Mouse (Mus musculus): Measurements from ENCODE around the gene Tmem30c.
"Not testable (repeated sequence)": the region's sequence is repeated elsewhere in the genome, so short reads cannot be mapped to it uniquely, and the experiment has no call there.

The Tmem30c gene

DNA sequence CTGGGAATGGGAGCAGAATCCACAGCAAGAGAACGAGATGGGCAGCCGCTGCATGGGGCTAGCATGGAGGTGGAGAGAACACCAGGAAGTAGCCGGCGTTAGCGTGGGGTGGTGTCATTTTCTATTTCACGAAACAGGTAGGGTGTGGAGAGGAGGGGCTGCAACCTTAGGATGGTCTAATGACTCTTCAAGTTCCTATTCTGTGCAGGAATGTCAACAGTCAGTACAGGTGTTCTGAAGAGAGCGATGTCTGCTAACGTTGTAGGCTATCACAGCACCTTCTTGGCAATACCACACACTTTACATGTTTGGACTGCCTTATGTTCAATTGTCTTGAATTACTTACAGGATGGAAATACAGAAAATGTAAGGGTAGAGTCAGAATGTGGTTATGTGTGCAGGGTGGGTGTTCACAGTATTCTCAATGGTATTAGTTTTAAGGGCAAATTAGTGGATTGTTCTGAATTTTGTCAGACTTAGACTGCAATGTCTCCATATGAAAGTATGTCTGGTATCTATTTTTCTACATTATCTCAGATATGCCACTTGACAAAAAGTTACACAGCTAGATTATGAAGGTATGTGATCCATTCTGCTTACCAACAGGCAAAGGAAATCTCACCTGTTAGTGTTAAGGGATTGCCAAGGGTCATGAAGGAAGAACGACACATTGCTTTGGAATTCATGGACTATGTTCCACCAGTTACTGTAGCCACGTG lies 2.7 kb upstream of the Tmem30c start:
- no peak for DNase-seq

DNA sequence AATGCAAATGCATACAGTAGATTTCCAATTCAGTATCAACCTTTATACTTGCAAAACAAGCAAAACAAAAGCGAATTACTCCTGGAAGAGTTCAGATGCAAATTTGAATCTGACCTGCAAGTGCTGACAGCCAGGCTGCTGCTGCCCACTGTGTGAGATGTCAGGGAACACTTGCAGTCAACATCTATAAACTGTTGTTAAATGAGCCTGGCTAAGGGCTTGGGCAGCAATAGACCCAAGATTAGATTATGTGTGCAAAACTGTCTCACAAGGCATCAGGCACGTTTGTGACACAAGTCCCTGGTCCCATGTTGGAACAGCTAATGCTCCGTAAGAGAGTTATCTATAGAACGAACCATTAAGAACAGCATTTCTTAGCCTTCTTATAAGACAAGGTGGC lies 369 bp downstream of the Tmem30c start:
- DNase-seq = no peak

DNA sequence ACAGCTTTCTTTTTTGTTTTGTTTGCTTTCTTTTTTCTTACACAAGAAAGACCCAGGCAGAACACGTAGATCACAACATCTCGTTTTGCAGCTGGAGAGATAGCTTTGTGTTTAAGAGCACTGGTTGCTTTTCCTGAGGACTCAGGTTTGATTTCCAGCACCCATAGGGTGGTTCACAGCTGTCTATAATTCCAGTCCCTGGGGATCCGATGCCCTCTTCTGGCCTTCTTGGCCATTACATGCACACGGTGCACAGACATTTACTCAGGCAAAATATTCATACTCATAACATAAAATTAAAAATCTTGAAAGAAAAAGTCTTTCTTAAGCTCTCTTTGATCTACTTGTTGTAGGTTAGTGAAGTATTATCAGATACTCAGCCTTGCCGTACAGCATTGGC lies 969 bp downstream of the Tmem30c start:
- DNase-seq = no peak

DNA sequence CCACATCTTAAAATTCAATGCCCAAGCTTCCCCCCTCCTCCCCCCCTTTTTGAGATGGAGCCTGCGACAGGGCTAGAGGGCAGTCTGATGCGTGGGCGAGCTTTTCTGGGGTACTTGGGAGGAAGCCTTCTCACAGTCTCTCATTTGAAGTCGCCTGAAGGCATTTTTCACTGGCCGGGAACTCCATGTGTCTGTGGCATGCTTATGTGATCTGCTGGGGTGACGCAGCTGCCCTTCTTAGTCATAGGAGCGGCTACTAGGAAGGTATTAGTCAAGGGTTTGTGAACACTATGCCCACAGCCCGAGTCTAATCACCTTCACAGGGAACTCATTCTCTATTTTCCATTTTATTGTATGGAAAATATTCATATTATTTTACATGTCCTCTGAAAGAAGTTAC lies 11.2 kb downstream of the Tmem30c start:
- DNase-seq = peak; percentile 64

DNA sequence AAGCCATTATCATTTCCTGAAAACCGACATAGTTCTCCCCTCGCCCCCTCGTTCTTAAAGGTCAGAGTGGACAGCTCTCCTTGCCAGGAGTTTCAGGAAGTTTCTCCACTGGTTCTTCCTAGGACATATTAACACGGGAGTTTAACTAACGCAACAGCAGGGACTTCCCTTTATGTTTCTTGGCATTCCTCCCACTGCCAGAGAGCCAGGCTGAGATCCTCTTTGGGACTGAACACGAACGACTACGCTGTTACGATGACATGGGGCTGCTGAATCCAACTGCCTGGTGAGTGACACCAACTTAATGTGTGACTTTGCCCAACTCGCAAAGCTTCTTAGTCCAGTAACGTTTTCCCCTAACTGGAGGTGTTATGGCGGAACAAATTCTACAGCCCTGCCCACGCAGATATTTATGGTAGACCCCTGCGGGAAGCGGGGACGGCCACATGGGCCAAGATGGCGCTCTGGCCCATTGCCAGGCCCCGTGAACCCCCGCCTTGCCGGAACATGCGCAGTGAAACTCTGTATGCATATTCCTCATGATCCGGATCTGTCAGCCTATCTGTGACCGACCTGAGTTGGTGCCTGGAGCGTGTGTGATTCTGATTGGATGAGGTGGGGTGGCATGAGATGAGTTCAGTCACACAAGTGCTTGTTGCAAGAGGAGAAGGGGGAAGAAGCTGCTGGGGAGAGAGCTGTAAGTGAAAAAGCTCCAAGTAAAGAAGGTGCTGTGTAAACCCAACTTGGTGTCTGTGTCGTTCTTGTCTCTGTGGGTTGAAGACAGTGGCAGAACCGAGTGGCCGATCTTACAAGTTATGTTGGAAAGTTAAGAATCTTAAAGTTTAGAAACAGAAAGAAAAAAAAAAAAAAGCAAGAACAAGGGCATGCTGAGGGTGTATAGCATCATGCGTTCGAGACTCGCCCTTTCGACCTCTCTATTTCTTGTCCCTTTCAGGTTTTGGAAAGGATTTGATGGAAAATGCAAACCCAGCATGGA lies 12.1 kb downstream of the Tmem30c start:
- DNase-seq = no peak

DNA sequence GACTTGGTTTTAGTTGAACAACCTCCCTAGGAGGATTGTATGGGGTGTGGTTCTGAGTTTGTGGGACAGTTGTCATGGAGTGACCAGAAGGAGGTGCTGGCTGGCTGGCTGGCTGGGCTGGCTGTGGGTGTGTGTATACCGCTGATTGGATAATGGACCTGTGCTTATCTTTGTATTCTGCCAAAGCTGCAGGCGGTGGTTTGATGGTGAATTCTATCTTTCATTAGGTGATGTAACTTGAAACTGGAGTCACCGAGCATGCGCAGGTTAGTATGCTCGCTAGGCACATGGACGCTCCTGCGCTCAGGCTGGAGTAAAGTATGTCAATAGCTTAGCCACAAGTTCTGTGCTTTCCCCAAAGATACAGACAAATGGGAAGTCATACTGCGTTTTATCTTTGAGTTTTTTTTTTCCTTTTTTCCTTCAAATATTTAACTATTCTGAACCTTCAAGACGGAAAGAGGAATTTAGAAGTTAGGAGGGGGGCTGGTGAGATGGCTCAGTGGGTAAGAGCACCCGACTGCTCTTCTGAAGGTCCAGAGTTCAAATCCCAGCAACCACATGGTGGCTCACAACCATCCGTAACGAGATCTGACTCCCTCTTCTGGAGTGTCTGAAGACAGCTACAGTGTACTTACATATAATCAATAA lies 13.6 kb downstream of the Tmem30c start:
- DNase-seq = no peak

DNA sequence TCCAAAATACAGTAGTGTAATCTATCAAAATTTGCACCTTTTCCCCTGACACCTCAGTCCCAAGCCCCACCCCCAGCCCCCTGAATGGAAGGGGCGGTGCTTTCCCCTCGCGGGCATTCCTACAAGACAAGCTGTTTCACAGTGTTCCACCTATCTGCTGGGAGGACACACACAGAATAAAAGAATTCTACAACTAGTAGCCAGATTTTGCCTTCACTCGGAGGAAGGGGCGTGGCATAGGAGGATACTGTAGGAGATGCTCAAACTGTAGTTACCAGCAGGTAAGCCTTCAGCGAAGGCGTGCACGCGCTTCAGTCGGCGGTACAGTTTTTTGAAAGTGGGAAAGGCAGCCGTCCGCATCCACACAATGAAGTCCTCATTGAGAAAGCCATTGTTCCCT lies 22.9 kb downstream of the Tmem30c start:
- no peak for DNase-seq

DNA sequence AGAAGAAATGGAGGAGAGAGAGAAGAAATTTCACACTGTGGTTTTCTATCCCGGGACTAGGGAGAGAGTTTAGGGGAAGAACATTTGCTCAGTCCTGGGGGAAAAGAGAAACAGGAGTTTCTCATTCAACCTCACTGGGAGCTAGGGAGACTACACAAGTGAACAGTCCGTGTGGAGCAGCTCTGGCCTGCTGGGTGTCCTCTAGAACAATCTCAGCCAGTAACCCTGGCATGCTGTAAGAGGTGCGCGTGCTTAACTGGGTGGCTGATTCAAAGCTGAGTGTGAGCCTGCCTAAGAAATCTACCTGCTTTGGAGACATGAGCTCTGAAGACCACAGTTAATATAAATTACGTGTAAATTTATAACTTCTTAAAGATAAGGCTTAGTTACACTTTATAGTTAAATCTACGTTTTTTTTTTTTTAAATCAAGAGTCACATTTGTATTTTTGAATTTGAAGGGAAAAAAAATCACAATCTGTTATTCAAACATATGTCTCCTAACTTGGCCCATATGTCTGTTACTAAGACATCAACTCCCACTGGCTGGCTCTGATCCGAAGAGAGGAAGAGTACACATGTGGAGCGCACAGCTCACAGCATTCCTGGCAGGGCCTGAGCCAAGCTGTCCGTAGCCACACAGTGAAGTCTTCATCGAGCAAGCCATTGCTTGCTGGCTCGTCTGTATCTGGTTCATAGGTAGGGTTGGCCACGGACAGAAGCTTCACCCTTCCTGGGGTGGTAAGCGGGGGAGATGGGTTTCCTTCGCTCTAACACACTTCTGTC lies 24.4 kb downstream of the Tmem30c start:
- no peak for DNase-seq

DNA sequence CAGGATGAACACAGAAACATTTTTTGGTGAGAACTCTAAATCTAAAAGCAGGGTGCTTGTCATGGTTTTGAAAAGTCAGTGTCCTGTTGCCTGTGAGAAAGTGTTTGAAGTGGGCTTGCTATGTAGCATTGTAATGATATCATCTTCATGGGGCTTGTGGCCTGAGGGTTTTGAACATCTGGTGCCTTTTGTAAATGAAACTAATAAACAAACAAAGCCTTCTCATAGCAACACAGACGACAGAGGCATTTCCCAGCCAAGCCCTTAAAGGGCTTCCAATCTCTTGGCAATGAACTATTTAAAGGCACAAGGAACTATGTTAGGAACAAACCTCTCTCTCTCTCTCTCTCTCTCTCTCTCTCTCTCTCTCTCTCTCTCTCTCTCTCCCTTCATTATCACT lies 25.6 kb downstream of the Tmem30c start:
- peak; percentile 27 for DNase-seq

DNA sequence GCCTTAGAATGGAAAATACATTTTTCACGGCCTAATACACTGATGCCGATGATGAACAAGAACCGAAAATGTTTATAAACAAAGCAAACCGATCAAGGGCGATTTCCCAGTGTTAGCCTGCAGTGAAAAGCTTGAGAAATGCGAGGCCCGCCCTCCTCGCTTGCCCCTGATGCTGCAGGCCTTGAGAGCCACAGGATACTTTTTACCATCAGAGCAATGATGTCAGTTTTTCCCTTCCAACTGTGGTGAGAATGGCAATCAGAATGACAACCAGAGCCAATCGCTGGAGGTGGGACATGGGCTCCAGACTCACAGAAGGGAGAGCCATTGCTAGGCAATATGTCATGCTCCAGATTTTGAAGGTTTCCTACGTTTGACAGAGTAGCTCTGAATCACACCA lies 32.5 kb downstream of the Tmem30c start:
- DNase-seq = no peak

DNA sequence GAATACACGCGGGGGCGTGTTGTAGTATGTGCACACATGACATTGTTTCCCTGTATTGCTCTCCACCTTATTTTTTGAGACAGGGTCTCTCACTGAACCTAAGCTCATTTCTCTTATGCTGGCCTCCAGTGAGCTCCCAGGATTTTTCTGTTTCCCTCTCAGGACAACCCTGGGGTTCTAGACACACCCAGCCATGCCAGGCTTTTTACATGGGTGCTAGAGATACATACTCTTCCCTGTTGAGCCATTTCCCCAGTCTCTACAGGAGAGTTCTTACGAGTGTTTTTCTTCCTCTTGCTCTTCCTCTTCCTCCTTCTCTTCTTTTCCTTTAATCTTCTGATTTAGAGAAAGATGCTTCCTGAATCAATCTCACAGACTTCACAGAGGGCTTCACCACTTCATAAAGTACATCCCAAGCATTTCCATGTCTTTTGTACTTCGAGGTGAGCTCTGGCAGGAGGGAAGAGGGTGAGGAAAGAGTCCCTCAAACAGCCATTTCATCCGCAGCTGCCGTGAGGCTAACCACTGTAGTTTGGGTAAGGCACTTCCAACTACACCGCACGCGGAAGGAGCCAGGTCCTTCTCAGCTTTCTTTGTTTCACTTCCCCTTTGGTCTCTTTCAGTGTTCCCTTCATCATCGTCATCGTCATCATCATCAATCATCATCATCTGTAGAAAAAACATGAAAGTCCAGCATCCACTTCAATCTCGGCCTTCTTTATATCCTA lies 33.1 kb downstream of the Tmem30c start:
- DNase-seq = no peak

DNA sequence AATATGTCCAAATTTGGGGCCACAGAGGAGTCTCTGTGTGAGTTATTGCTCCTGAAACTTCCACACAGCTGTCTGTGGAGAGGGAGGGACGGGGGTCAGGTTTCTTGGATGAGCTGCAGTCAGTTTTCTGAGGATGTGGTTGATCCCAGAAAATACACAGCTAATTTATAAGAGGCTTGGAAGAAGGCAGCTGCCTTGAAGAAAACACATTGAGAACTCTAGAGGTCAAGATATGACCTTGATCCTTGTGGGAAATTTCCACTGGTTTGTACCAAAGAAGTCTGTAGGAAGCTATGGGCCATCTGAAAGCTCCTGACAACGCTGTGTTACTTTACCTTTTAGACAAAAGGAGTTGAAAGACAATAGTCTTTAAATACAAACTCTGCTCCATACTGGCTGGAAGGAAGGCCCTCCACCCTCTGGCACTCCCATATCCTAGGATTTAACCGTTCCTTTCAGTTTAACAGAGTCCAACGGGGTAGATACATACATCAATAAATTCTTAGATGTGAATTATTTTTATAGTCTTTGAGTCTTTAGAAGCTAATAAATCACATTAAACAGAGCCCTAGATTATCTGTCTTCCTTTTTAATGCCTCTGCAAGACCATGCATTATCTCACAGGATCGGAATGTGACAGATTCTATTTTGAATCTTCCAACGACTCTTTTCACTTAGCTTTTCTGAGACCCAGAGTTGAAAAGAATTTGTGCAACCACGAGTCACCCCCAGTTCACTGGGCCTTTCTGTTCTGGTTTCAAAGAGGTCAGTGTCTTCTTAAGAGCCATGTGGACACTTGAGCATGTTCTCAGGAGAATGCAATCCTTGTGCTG lies 40.9 kb downstream of the Tmem30c start:
- no peak for DNase-seq

DNA sequence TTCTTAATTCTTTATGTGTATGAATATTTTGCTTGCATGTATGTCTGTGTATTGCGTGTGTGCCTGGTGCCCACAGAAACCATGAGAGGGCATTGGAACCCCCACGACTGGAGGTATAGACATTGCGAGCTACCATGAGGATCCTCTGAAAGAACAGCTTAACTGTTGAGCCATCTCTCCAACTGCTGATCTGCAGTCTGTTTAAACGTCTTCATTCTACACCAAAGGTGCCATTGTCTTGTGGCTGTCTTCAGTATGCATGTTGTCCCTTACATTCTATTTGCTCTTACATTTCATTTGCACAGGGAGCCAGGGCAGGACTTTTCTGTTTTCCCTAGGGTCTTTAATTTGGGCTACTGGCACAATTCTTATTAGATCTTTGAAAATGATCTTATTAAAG lies 41.7 kb downstream of the Tmem30c start:
- DNase-seq = no peak

DNA sequence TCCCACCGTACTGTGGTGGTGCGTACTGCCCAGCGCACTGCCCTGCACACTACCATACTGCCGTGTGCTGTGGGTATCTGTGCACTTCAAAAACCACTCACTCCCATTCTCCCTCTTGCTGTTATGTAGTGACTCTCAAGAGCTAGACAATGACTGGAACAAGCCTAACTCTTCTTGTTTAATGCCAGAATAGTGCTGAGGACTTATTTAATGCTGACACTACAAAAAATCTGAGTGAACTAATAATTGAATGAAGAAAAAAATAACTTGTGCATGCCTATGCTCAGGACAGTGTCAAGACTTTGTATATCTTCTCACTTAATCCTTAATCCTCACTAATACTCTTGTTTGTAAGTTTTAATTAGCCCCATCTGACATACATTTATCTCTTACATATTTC lies 45.2 kb downstream of the Tmem30c start:
- DNase-seq = no peak

DNA sequence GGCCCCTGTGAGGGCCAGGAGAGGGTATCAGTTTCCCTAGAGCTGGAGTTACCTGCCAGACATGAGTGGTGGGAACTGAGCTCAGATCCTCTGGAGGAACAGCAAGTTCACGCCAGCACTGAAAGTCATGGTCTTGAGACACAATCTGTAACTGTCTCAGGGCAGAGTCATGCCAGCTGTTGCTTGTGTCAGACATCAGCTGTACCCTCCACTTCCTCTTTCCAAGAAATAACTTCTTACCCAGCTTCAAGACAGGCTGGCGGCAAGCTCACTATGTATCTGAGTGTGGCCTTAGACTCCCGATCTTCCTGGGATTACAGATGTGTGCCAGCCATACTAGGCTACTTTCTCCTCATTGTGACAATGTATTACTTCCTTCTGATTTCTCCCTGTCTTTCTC lies 46.1 kb downstream of the Tmem30c start:
- no peak for DNase-seq

DNA sequence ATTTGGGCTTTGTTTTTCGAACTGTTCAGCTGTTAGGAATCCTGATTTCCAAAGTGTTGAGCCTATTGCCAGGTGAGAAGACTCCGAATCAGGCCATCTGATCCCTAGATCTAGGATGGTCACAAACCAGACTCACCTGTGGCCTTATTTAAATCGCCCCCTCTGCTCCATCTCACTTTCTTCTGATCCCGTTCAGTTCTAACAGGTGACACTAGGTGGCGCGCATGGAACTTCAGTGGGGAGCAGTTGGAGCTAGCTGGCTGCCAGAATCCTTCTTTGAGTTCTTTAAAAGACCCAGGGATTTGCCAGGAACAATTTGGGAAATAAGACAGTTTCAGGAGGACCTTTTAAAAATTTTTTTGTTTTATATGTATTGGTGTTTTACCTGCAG lies 48.8 kb downstream of the Tmem30c start:
- peak; percentile 80 for DNase-seq

DNA sequence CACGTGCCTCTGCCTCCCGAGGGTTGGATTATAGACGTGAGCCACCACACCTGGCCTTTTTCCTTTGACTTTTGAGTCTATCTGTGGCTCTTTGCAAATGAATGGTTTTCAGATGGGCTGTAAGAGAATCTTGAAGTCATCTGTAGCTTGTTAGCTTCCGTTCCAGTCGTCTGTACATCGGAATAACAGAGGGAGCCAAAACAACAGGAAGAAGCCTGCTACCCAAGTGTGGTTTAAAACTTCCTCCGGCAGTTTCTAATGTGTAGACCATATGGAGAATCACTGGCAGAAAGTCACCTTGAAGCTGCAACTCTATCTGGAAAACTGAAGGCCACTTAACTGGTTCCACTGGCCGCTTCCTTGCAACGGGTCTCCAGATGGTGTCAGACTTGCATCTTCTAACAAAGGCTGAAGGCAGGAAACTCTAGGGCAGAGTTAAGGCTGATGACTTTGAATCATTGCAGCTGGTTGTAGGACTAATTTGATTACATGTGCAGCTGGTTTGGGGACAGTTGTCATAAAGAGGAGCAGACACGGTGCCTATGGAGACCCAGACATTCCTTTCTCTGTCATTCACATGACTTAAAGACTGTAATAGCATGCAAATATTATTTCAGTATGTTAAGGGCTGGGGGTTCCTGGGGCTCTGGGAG lies 49.3 kb downstream of the Tmem30c start:
- DNase-seq = peak; percentile 7

DNA sequence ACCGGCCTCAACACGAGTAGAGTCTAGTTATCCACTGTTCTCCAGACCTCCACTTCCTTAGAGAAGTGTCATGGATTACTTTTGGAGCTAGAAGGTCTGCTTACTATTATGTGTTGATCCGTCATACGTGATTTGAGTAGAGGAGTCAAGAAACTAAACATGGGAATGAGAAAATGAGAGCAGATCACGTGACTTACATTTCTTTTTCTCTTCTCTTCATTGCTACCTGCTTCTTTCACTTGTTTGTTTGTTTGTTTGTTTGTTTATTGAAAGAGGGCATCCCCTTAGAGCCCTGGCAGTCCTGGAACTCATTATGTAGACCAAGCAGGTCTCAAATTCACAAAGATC lies 49.8 kb downstream of the Tmem30c start:
- no peak for DNase-seq

DNA sequence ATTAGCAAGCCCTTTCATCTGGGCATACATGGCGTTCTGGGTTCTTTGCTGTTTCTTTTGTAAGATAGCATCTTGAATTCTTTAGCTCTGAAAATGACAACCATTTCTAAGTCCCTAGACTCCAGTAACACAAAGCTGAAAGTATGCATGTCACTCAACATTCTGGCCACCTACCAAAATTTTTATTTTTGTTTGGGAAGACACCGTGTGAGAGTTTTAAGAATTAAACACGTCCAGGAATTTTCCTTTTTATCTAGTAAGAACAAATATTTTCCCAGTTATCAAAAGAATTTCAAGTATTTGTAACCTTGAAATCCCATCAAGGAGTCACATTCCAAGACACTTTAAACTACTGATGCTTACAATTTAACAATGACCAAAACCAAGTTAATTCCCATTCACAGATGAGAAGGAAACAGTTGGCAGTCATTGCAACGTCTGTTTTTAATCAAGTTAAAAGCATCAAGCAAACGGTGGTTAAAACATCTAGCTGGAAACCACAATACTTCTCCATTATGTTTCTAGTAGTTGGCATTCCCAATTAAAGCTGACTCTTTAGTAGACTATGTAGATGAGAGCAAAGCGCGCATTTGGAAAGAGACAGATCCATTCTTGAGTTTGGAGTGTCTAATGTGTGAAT lies 56.7 kb downstream of the Tmem30c start:
- DNase-seq = no peak

DNA sequence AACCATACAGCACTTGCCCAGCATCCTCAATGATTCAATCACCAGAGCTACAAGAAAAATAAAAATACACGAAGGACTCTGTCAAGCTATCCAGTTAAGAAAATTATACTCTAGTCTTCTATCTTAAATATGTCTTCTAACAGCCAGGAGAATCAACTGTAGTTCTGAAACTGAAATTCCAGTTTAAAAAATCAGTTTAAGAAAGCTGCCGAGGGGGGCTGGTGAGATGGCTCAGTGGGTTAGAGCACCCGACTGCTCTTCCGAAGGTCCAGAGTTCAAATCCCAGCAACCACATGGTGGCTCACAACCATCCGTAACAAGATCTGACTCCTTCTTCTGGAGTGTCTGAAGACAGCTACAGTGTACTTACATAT lies 60.7 kb downstream of the Tmem30c start:
- DNase-seq = not testable (repeated sequence)
